Comparison of ENCODE assay signal across 12 mouse cellular contexts in genomic region chr1:160045971-160046370, GRCm38 (mm10). TPM values are rescaled to one million over a fixed set of nuclear protein-coding genes. Genes with fewer than 3 reads are reported as not detected.
DNase-seq lines count a peak whose midpoint lies in the region; ATAC-seq lines count a peak whose summit lies in the region.
"Had no signal": no experiment of that assay in that cellular context is flagged by ENCODE, and none has a peak within 500 bp of the region (broad histone marks: within the 10 kb centered on the region; RNA-seq: fewer than 3 reads in every experiment).

No protein-coding gene starts in this region.

- no peak overlapping the region for H3K4me3 ChIP-seq in heart, embryonic 13.5 days
- no peak overlapping the region for H3K4me3 ChIP-seq in lung, embryonic 15.5 days
- H3K4me3 ChIP-seq in brown adipose tissue, adult 24 weeks (ENCODE audit: insufficient read depth, low read depth, low read length): peak overlapping the region; percentile 44
- no peak overlapping the region for H3K4me3 ChIP-seq in midbrain, embryonic 14.5 days (replicated peaks; ENCODE audit: low read depth, low read length)
- H3K4me3 ChIP-seq in midbrain, embryonic 13.5 days (replicated peaks): no peak overlapping the region
- H3K4me3 ChIP-seq: embryonic facial prominence, embryonic 10.5 days had no signal

- no peak overlapping the region for H3K9ac ChIP-seq in heart, embryonic 13.5 days
- H3K9ac ChIP-seq in lung, embryonic 15.5 days: no peak overlapping the region
- no peak overlapping the region for H3K9ac ChIP-seq in midbrain, embryonic 14.5 days (replicated peaks; ENCODE audit: low read length)
- H3K9ac ChIP-seq in midbrain, embryonic 13.5 days (replicated peaks): no peak overlapping the region

- no peaks in the 10 kb centered on the region for H3K36me3 ChIP-seq in heart, embryonic 13.5 days
- H3K36me3 ChIP-seq in lung, embryonic 15.5 days: no peaks in the 10 kb centered on the region
- no peaks in the 10 kb centered on the region for H3K36me3 ChIP-seq in midbrain, embryonic 14.5 days (ENCODE audit: control insufficient read depth, insufficient read depth, low read length)
- no peaks in the 10 kb centered on the region for H3K36me3 ChIP-seq in midbrain, embryonic 13.5 days
- H3K36me3 ChIP-seq: embryonic facial prominence, embryonic 10.5 days had no signal

- peaks cover 66% of the 10 kb centered on the region for H3K4me1 ChIP-seq in heart, embryonic 13.5 days
- peaks cover 42% of the 10 kb centered on the region for H3K4me1 ChIP-seq in lung, embryonic 15.5 days
- H3K4me1 ChIP-seq in brown adipose tissue, adult 24 weeks (ENCODE audit: control insufficient read depth, insufficient read depth, insufficient read length, low read length): peaks cover 44% of the 10 kb centered on the region
- peaks cover 9% of the 10 kb centered on the region for H3K4me1 ChIP-seq in midbrain, embryonic 14.5 days (ENCODE audit: control insufficient read depth, insufficient read depth, low read length)
- peaks cover 7% of the 10 kb centered on the region for H3K4me1 ChIP-seq in midbrain, embryonic 13.5 days (replicated peaks)

- peak overlapping the region; percentile 83 for H3K4me2 ChIP-seq in heart, embryonic 13.5 days
- peak overlapping the region; percentile 77 for H3K4me2 ChIP-seq in lung, embryonic 15.5 days
- no peak overlapping the region for H3K4me2 ChIP-seq in midbrain, embryonic 14.5 days (ENCODE audit: low read length)
- no peak overlapping the region for H3K4me2 ChIP-seq in midbrain, embryonic 13.5 days (replicated peaks)

- H3K27ac ChIP-seq in heart, embryonic 13.5 days (replicated peaks): no peak overlapping the region
- no peak overlapping the region for H3K27ac ChIP-seq in lung, embryonic 15.5 days
- H3K27ac ChIP-seq in brown adipose tissue, adult 24 weeks (replicated peaks; ENCODE audit: low read depth, low read length): peak overlapping the region; percentile 68
- H3K27ac ChIP-seq in midbrain, embryonic 14.5 days (replicated peaks; ENCODE audit: low read depth, low read length): no peak overlapping the region
- no peak overlapping the region for H3K27ac ChIP-seq in midbrain, embryonic 13.5 days
- H3K27ac ChIP-seq: embryonic facial prominence, embryonic 10.5 days had no signal

- DNase-seq in heart, adult 8-10 months (ENCODE audit: low spot score): no peak
- DNase-seq in lung, postnatal 14 days: no peak
- peak; percentile 83 for DNase-seq in naive thymus-derived CD4-positive, alpha-beta T cell, adult 2 months (ENCODE audit: low read depth)
- no peak for DNase-seq in midbrain, embryonic 14.5 days
- DNase-seq: adrenal gland, adult 2 months had no signal

- H3K27me3 ChIP-seq in heart, embryonic 13.5 days (replicated peaks): no peaks in the 10 kb centered on the region
- no peaks in the 10 kb centered on the region for H3K27me3 ChIP-seq in lung, embryonic 15.5 days
- H3K27me3 ChIP-seq in midbrain, embryonic 14.5 days (ENCODE audit: control insufficient read depth, insufficient read depth, low read length): no peaks in the 10 kb centered on the region
- H3K27me3 ChIP-seq in midbrain, embryonic 13.5 days: peaks cover 7% of the 10 kb centered on the region; the same call in 1 of the 2 replicates
- H3K27me3 ChIP-seq: Patski had no signal

- H3K9me3 ChIP-seq in heart, embryonic 13.5 days: no peaks in the 10 kb centered on the region
- no peaks in the 10 kb centered on the region for H3K9me3 ChIP-seq in lung, embryonic 15.5 days
- no peaks in the 10 kb centered on the region for H3K9me3 ChIP-seq in midbrain, embryonic 14.5 days (ENCODE audit: control insufficient read depth, low read length)
- H3K9me3 ChIP-seq in midbrain, embryonic 13.5 days: no peaks in the 10 kb centered on the region
- H3K9me3 ChIP-seq: embryonic facial prominence, embryonic 10.5 days had no signal

- 77% methylated on average over 5 of the region's 5 CpGs for WGBS in heart, embryonic 13.5 days
- WGBS in lung, embryonic 15.5 days: 76% methylated on average over 5 of the region's 5 CpGs
- 88% methylated on average over 5 of the region's 5 CpGs for WGBS in midbrain, embryonic 14.5 days
- 89% methylated on average over 5 of the region's 5 CpGs for whole genome bisulfite sequencing in midbrain, embryonic 13.5 days

- no peak for ATAC-seq in heart, embryonic 13.5 days (ENCODE audit: extremely low read depth, insufficient number of reproducible peaks, low FRiP score, low TSS enrichment)
- ATAC-seq in lung, embryonic 15.5 days (ENCODE audit: borderline replicate concordance, extremely low read depth, low FRiP score, low TSS enrichment): no peak
- ATAC-seq in midbrain, embryonic 14.5 days (ENCODE audit: low FRiP score, low TSS enrichment): no peak
- no peak for ATAC-seq in midbrain, embryonic 13.5 days
- ATAC-seq: intestine, embryonic 16.5 days had no signal

RNA-seq across cellular contexts. Expression of gene 4930523C07Rik, which starts 1.8 kb away (rescaled TPM):
- 10.9 and 13.4 TPM in 2 replicates for polyA plus RNA-seq in heart, embryonic 13.5 days (2015; fragmentation: Nextera tagmentation; extraction: Ambion mirVana)
- total RNA-seq in heart, adult 8-10 months (2022): 10 to 100 TPM; 19.6 to 23.7 (median 20.2) TPM
- 26.5 and 32.5 TPM in 2 replicates for polyA plus RNA-seq in lung, embryonic 15.5 days (2015; fragmentation: Nextera tagmentation; extraction: Ambion mirVana)
- 11.0 and 15.0 TPM in 2 replicates for polyA plus RNA-seq in brown adipose tissue, adult 24 weeks (2012; ENCODE audit: insufficient read depth, insufficient read length, missing spikeins)
- polyA plus RNA-seq in midbrain, embryonic 14.5 days (2014; fragmentation: Nextera tagmentation; extraction: Ambion mirVana): 0.78 and 2.9 TPM in 2 replicates
- 1.1 and 1.2 TPM in 2 replicates for polyA plus RNA-seq in midbrain, embryonic 13.5 days (2015; fragmentation: Nextera tagmentation; extraction: Ambion mirVana)

Comparison
In these comparisons a context has a peak if more than half of its experiments do, and no peak if none do; other contexts are left out.
1. H3K4me2 ChIP-seq: peak in heart, embryonic 13.5 days (single experiment) and lung, embryonic 15.5 days (single experiment); none in midbrain, embryonic 14.5 days (single experiment) and midbrain, embryonic 13.5 days (single experiment).